Mouse (Mus musculus): ENCODE measurements around the gene Mc1r. TPM values are rescaled to one million over a fixed set of nuclear protein-coding genes. Genes with fewer than 3 reads are reported as not detected.
A peak's percentile ranks its signal among the peaks of the same experiment; 100 is the strongest.

Mc1r gene
- polyA plus RNA-seq, 1 experiment from 2014 or later, result 0.28 TPM

GRCm38 (mm10) chr8:123408586-123409544 is 2.0 kb downstream of the Mc1r start:
- Histone ChIP-seq H3K4me3 (replicated peaks; ENCODE audit: low read depth, low read length) (peak overlapping the region; percentile 98; the same call in 1 of the 2 replicates), H3K36me3 (ENCODE audit: control insufficient read depth, insufficient read depth, low read length) (0 out of 2 replicates have a peak, but pooled peaks cover 4% of the 10 kb centered on the region), H3K27ac (replicated peaks; ENCODE audit: low read depth, low read length) (peak overlapping the region; percentile 99), H3K9me3 (ENCODE audit: control insufficient read depth, low read length) (no peaks in the 10 kb centered on the region), H3K9ac (replicated peaks; ENCODE audit: low read length) (peak overlapping the region; percentile 6; the same call in 1 of the 2 replicates), H3K4me2 (ENCODE audit: low read length) (peak overlapping the region; percentile 95), H3K27me3 (ENCODE audit: control insufficient read depth, insufficient read depth, low read length) (no peaks in the 10 kb centered on the region), H3K4me1 (ENCODE audit: control insufficient read depth, insufficient read depth, low read length) (peaks cover 23% of the 10 kb centered on the region)
- no peak for DNase-seq
- no peak for ATAC-seq (ENCODE audit: low FRiP score, low TSS enrichment)
- 75% methylated on average over 9 of the region's 9 CpGs for WGBS

GRCm38 (mm10) chr8:123410049-123410587 is 3.2 kb downstream of the Mc1r start:
- Histone ChIP-seq H3K27me3 (ENCODE audit: control insufficient read depth, insufficient read depth, low read length) (no peaks in the 10 kb centered on the region), H3K9ac (replicated peaks; ENCODE audit: low read length) (peak overlapping the region; percentile 100), H3K9me3 (ENCODE audit: control insufficient read depth, low read length) (no peaks in the 10 kb centered on the region), H3K36me3 (ENCODE audit: control insufficient read depth, insufficient read depth, low read length) (0 out of 2 replicates have a peak, but pooled peaks cover 4% of the 10 kb centered on the region), H3K4me1 (ENCODE audit: control insufficient read depth, insufficient read depth, low read length) (peaks cover 23% of the 10 kb centered on the region), H3K27ac (replicated peaks; ENCODE audit: low read depth, low read length) (peak overlapping the region; percentile 99), H3K4me3 (replicated peaks; ENCODE audit: low read depth, low read length) (peak overlapping the region; percentile 98), H3K4me2 (ENCODE audit: low read length) (peak overlapping the region; percentile 95)
- 7% methylated on average over 8 of the region's 8 CpGs for WGBS
- DNase-seq, result peak; percentile 81
- no peak for ATAC-seq (ENCODE audit: low FRiP score, low TSS enrichment)

GRCm38 (mm10) chr8:123410788-123411187 is 3.9 kb downstream of the Mc1r start:
- peaks cover 26% of the 10 kb centered on the region for H3K4me1 ChIP-seq (ENCODE audit: control insufficient read depth, insufficient read depth, low read length)
- H3K36me3 ChIP-seq (ENCODE audit: control insufficient read depth, insufficient read depth, low read length), result 0 out of 2 replicates have a peak, but pooled peaks cover 4% of the 10 kb centered on the region
- H3K27ac ChIP-seq (replicated peaks; ENCODE audit: low read depth, low read length), result peak overlapping the region; percentile 99
- under 1% methylated on average over 11 of the region's 11 CpGs for WGBS
- ATAC-seq (ENCODE audit: low FRiP score, low TSS enrichment) (no peak), DNase-seq (no peak)
- H3K4me2 ChIP-seq (ENCODE audit: low read length), result peak overlapping the region; percentile 95
- peak overlapping the region; percentile 100 for H3K9ac ChIP-seq (replicated peaks; ENCODE audit: low read length)
- no peaks in the 10 kb centered on the region for H3K9me3 ChIP-seq (ENCODE audit: control insufficient read depth, low read length)
- no peaks in the 10 kb centered on the region for H3K27me3 ChIP-seq (ENCODE audit: control insufficient read depth, insufficient read depth, low read length)
- H3K4me3 ChIP-seq (replicated peaks; ENCODE audit: low read depth, low read length), result peak overlapping the region; percentile 98

GRCm38 (mm10) chr8:123411246-123411645 is 4.3 kb downstream of the Mc1r start, which contains the start of gene Tubb3:
Gene Tubb3, plus strand, starts transcription at chr8:123411424.
- Histone ChIP-seq H3K27me3 (ENCODE audit: control insufficient read depth, insufficient read depth, low read length) (no peaks in the 10 kb centered on the region), H3K4me2 (ENCODE audit: low read length) (peak within 1 kb of the TSS; percentile 95), H3K4me1 (ENCODE audit: control insufficient read depth, insufficient read depth, low read length) (peaks cover 31% of the 10 kb centered on the region), H3K9ac (replicated peaks; ENCODE audit: low read length) (peak within 1 kb of the TSS; percentile 100), H3K36me3 (ENCODE audit: control insufficient read depth, insufficient read depth, low read length) (0 out of 2 replicates have a peak, but pooled peaks cover 4% of the 10 kb centered on the region), H3K4me3 (replicated peaks; ENCODE audit: low read depth, low read length) (peak within 1 kb of the TSS; percentile 98), H3K9me3 (ENCODE audit: control insufficient read depth, low read length) (no peaks in the 10 kb centered on the region), H3K27ac (replicated peaks; ENCODE audit: low read depth, low read length) (peak within 1 kb of the TSS; percentile 99)
- ATAC-seq (ENCODE audit: low FRiP score, low TSS enrichment) (peak; percentile 90), DNase-seq (peak; percentile 98)
- WGBS, result under 1% methylated on average over 29 of the region's 29 CpGs

- Histone ChIP-seq H3K9ac (replicated peaks; ENCODE audit: low read length) (peak overlapping the region; percentile 100), H3K27ac (replicated peaks; ENCODE audit: low read depth, low read length) (peak overlapping the region; percentile 99), H3K36me3 (ENCODE audit: control insufficient read depth, insufficient read depth, low read length) (peaks cover 8% of the 10 kb centered on the region; the same call in 1 of the 2 replicates), H3K4me2 (ENCODE audit: low read length) (peak overlapping the region; percentile 95), H3K9me3 (ENCODE audit: control insufficient read depth, low read length) (no peaks in the 10 kb centered on the region), H3K4me1 (ENCODE audit: control insufficient read depth, insufficient read depth, low read length) (peaks cover 32% of the 10 kb centered on the region), H3K4me3 (replicated peaks; ENCODE audit: low read depth, low read length) (peak overlapping the region; percentile 98), H3K27me3 (ENCODE audit: control insufficient read depth, insufficient read depth, low read length) (no peaks in the 10 kb centered on the region)
- DNase-seq (peak; percentile 72), ATAC-seq (ENCODE audit: low FRiP score, low TSS enrichment) (peak; percentile 22)
- WGBS, result 1% methylated on average over 16 of the region's 16 CpGs
These were observed 4.9 kb downstream of the Mc1r start for GRCm38 (mm10) chr8:123411781-123412327.

GRCm38 (mm10) chr8:123412560-123413170 is 5.8 kb downstream of the Mc1r start:
- Histone ChIP-seq H3K27me3 (ENCODE audit: control insufficient read depth, insufficient read depth, low read length) (no peaks in the 10 kb centered on the region), H3K4me2 (ENCODE audit: low read length) (peak overlapping the region; percentile 95), H3K4me1 (ENCODE audit: control insufficient read depth, insufficient read depth, low read length) (peaks cover 37% of the 10 kb centered on the region), H3K9ac (replicated peaks; ENCODE audit: low read length) (peak overlapping the region; percentile 100), H3K27ac (replicated peaks; ENCODE audit: low read depth, low read length) (peak overlapping the region; percentile 99), H3K36me3 (ENCODE audit: control insufficient read depth, insufficient read depth, low read length) (peaks cover 15% of the 10 kb centered on the region), H3K9me3 (ENCODE audit: control insufficient read depth, low read length) (no peaks in the 10 kb centered on the region), H3K4me3 (replicated peaks; ENCODE audit: low read depth, low read length) (peak overlapping the region; percentile 98)
- DNase-seq (peak; percentile 91), ATAC-seq (ENCODE audit: low FRiP score, low TSS enrichment) (peak; percentile 44)
- under 1% methylated on average over 12 of the region's 12 CpGs for WGBS

GRCm38 (mm10) chr8:123414255-123414654 is 7.3 kb downstream of the Mc1r start:
- peak overlapping the region; percentile 58 for H3K27ac ChIP-seq (replicated peaks; ENCODE audit: low read depth, low read length)
- H3K9me3 ChIP-seq (ENCODE audit: control insufficient read depth, low read length), result no peaks in the 10 kb centered on the region
- H3K4me2 ChIP-seq (ENCODE audit: low read length), result peak overlapping the region; percentile 95
- ATAC-seq (ENCODE audit: low FRiP score, low TSS enrichment) (no peak), DNase-seq (no peak)
- peak overlapping the region; percentile 100 for H3K9ac ChIP-seq (replicated peaks; ENCODE audit: low read length)
- peaks cover 30% of the 10 kb centered on the region for H3K36me3 ChIP-seq (ENCODE audit: control insufficient read depth, insufficient read depth, low read length)
- peak overlapping the region; percentile 98 for H3K4me3 ChIP-seq (replicated peaks; ENCODE audit: low read depth, low read length)
- peaks cover 30% of the 10 kb centered on the region for H3K4me1 ChIP-seq (ENCODE audit: control insufficient read depth, insufficient read depth, low read length)
- WGBS, result 11% methylated on average over 9 of the region's 9 CpGs
- H3K27me3 ChIP-seq (ENCODE audit: control insufficient read depth, insufficient read depth, low read length), result no peaks in the 10 kb centered on the region
